Mouse (Mus musculus): ENCODE data around the gene Apom.
"Not testable (repeated sequence)": the region's sequence is repeated elsewhere in the genome, so short reads cannot be mapped to it uniquely, and the experiment has no call there.

Apom gene

DNA sequence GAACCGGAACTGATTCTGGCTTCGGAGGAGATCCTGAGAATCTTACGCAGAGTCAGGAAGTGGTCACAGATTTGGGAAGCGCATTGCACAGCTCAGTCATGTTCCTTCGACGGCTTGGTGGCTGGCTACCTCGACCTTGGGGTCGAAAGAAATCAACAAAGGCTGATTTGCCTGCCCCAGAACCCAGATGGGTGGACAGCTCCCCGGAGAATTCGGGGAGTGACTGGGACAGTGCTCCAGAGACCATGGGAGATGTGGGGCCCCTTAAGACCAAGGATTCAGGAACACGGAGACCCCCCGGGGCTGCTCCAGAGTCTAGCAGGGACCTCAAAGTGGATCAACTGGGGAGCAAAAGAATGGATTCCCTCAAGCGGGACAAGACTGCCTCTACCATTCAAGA is 4.8 kb downstream of the Apom start:
- DNase-seq (ENCODE audit: low read depth, low spot score), result no peak

GRCm38 (mm10) chr17:35126206-35126611 is 5.6 kb downstream of the Apom start, which contains the start of gene D17H6S53E:
Gene D17H6S53E, plus strand, starts transcription at chr17:35126373.
- DNase-seq (ENCODE audit: low read depth, low spot score), result peak; percentile 60

DNA sequence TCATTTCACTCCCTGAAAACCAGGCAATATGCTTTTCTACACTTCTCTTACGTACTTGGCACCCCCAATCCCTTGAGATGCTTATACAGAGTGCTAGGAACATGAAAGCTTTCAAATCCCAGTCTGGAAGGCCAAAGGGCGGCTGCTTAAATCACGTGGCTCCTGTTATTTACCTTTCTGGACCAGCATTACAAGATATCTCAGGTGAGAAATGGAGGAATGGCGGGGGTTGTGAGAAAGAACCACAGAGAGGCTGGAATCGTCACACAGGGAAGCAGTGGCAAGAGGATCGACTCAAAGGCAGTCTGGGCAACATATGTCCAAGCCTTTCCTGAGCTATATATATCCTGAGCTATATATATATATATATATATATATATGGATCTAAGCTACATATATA is 6.3 kb downstream of the Apom start:
- no peak for DNase-seq (ENCODE audit: low read depth, low spot score)

DNA sequence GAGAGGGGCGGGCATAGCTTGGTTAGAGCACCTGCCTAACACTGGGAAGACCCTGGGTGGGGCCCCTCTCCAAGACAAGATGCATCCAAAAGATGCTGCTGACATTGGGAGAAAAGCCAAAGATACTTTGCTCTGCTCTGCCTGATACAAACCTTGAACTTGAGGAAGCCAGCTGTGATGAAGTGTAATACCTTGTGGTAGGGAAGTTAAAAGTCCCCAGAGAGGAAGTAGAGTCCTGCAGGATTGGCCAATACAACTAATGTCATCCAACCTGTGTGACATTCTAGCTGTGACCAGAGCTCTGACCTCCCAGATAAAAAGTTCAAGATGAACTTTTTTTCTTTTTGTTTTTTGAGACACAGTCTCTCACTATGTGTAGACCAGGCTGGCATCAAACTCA is 6.8 kb downstream of the Apom start:
- DNase-seq (ENCODE audit: low read depth, low spot score), result no peak

DNA sequence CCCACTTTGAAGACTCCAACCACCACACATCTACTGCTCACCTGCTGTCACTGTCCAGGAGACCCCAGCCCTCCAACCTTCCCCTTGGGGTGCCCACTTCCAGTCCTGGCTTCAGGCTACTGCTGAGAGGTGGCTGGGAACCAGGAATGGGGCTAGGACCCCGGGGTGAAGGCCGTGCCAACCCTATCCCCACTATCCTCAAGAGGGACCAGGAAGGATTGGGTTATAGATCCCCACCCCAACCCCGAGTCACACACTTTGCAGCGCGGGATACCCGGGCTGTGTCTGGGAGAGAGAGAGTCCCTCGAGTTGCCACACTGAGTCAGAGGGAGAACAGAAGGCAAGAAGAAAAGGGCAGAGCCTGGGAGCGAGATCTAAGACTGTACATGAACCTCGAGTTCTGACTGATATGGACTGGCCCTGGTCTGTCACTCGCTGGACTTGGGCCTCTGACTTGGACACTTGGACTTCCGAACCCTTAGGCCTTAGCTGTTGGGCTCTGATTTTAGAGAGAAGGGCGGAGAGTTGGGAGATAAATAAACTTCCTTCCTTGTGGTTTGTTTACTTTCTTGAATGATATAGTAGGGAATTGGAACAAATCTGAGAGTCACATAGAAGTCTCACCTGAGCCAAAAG is 7.5 kb downstream of the Apom start:
- DNase-seq (ENCODE audit: low read depth, low spot score), result not testable (repeated sequence)

- not testable (repeated sequence) for DNase-seq (ENCODE audit: low read depth, low spot score)
These were observed 8.6 kb downstream of the Apom start for GRCm38 (mm10) chr17:35123287-35123686.

- peak; percentile 40 for DNase-seq (ENCODE audit: low read depth, low spot score)
These were observed 10.0 kb downstream of the Apom start, which contains the start of gene Csnk2b for GRCm38 (mm10) chr17:35121871-35122303. Gene Csnk2b, minus strand, starts transcription at chr17:35122053.

- DNase-seq (ENCODE audit: low read depth, low spot score), result peak; percentile 98
These were observed 10.6 kb downstream of the Apom start, which contains the start of gene Gpank1 for GRCm38 (mm10) chr17:35121143-35121799. Gene Gpank1, plus strand, starts transcription at chr17:35121455.

DNA sequence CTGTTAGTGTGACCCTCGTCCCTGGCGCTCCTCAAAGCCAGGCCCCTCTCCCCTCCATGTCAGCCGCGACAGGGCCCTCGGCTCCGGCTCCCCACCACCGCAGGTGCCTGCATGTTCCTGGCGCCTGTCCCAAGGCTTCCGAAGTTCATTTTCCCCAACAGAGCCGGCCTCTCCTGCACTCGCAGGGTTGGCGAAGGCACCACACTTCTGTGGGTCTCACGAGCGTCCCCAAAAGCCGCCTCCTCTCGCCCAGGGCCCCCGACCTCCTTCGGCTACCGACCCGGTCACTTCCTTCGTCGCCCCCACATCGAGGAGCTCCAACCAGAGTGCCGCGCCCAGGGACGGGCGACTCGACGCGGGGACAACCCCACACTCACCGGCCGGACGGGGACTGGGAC is 11.1 kb downstream of the Apom start:
- DNase-seq (ENCODE audit: low read depth, low spot score), result peak; percentile 32

DNA sequence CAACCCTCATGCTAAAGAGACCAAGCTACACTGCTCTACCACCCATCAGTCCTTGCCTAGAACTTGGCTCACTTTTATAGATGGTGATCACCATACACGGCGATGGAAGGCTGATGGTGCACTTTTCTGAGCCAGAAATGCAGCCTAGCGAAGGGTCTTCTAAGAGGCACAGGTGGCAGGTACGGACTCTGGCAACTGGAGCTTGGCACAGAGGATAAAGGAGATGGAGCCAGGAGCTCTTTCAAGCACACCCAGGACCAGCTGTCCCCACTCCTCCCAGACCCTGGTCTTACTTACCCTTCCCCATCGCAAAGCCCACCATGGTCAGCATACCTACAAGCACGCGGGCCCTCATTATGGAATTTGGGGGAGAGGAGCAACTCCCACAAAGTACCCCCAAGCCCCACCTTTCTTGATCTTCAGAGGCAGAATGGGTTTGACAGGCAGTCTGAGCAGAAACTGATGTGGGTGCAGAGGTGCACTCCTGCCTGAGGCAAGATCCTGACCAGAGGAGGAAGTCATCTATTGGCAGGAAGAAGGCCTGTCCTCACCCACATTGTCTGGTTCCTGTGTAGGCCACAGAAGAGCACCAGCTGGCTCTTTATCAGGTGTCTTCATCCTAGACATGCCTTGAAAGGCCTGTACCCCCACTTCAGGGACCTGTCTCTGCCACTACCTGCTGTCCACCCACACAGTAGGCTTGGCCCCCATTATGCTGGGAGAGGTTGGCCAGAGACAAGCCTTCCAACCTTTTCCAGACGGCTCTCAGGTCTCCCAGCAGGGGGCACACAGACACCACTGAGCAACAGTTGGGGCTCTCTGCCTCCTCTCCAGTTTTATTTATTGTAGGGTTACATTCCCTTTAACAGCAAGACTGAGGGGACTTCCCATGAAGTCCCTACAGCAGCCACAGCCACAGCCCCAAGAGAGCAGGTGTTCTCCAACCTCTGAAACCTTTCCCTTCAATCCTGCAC is 16.5 kb downstream of the Apom start, which contains the start of gene Ly6g5b:
TSS of gene Ly6g5b (minus strand) at position 383 of the 974 bp plus-strand sequence.
- no peak for DNase-seq (ENCODE audit: low read depth, low spot score)

DNA sequence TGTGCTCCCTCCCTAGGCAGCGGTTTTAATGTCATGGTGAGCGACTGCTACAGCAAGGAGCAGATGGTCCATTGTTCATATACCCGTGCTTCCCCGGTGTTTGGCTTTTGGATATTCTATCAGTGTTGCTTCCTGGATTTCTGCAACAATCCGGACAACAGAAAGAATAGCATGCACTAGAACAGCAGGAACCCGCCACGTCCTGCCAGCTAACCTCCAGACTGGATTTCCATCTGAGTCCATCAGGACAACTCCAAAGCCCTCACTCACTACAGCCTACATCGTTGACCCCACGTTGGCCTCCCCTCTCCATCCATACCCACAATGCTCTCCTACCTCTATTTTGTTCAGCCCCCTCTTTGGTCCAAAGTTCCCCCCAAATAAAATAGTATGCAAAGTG is 20.1 kb downstream of the Apom start:
- DNase-seq (ENCODE audit: low read depth, low spot score), result no peak

GRCm38 (mm10) chr17:35108097-35108496 is 23.8 kb downstream of the Apom start, which contains the start of gene Ly6g5c:
Gene Ly6g5c, plus strand, starts transcription at chr17:35108279.
- no peak for DNase-seq (ENCODE audit: low read depth, low spot score)

- no peak for DNase-seq (ENCODE audit: low read depth, low spot score)
These were observed 25.3 kb downstream of the Apom start for GRCm38 (mm10) chr17:35106522-35106921.

DNA sequence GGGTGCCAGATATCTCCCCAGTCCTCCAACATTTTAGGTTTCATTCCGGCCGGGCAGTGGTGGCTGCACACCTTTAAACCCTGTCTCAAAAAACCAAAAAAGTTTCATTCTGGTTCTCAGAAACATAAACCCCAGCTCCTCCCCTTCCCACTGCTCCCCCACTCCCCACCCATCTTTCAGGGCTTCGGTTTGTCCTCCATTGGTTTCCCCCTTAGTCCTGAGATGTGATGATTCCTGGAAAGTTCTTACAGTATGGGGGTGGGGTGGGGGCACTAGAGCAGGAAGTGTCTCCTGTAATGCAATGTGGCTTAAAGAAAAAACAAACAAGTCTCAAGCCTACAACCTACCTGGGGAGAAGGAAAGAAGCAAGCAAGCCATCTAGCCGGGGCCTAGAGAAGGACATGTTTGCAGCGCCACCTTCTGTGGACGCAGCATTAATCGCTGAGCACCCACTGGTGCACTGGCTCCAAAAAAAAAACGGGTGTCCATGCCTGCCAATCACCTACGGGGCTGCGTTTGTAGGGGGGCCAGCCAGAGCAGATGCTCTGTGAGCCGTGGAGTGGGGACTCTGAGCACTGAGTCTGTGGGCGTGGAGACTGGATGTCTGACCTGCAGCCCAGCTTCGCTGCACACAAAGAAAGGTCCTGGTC is 26.0 kb downstream of the Apom start:
- no peak for DNase-seq (ENCODE audit: low read depth, low spot score)

GRCm38 (mm10) chr17:35104754-35105153 is 27.1 kb downstream of the Apom start:
- no peak for DNase-seq (ENCODE audit: low read depth, low spot score)

DNA sequence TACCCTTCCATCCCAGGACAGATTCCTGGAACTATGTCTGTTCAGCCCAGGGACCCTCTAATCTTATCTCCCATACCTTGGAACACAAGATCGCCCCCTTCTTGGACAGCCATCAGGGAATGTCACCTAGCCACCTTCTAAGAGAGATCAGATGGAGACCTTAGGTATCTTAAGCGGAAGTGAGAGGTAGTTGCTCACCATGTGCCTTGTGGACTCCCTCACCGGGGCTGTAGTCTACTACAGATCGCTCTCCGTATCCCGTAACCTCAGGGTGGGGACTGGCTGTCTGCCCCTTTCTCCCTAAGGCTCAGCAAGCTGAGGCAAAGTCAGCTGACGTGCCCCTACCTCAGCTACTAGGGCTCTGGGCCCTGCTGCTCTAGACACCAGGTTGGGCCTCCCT is 27.8 kb downstream of the Apom start:
- no peak for DNase-seq (ENCODE audit: low read depth, low spot score)

DNA sequence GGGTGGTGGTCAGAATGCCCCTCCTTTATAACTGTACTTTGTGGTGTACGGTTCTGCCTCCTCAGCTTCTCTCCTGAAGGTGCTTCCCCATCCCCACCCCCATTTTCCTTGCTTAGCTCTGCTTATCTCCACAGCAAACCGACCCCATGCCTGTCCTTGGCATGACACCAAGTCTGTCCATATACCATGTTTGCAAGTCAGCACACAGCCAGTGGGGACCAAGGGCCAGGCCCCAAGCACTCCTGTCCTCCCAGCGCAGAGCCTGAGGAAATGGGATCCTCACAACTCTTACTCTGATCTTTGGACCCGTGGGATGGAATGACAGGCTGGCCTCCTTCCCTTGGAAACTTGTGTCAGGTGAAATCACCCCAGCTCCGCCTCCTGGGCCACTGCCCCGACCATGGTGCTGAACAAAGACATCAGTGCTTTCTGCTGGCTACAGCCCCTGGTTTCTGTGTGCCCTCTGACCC is 28.6 kb downstream of the Apom start:
- DNase-seq (ENCODE audit: low read depth, low spot score), result peak; percentile 23

DNA sequence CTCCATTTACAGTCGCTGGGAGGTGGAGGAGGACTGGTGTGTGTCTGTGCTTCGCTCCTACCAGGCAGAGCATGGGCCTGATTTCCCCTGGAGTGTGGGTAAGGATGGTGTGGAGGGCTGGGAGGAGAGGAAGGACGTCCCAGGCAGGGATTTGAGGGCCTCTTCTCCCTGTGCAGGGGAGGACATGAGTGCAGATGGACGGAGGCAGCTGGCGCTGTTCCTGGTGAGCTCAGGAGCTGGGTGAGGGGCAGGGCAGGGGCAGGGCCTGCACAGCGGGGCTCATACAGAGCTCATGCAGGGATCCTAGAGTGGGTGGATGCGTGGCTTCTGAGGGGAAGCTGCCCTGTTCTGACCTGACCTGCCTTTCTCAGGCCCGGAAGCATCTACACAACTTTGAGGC is 29.6 kb downstream of the Apom start:
- no peak for DNase-seq (ENCODE audit: low read depth, low spot score)

DNA sequence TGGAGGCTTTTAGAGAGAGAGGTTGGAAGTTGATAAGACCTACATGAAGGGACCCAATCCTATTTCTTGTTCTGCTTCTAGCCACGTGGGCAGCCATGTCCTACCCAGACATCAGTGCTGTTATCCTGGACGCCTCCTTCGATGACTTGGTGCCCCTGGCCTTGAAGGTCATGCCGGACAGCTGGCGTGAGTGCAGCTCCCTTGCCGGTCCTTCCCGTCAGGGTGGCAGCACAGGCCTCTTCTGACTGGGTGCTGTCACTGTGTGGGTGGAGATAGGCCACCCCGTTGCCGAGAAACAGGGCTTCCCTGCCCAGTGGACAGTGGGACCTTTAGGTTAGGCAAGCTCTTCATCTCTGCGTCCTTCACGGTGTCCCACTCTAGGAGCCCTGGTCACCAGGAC is 30.7 kb downstream of the Apom start:
- no peak for DNase-seq (ENCODE audit: low read depth, low spot score)

DNA sequence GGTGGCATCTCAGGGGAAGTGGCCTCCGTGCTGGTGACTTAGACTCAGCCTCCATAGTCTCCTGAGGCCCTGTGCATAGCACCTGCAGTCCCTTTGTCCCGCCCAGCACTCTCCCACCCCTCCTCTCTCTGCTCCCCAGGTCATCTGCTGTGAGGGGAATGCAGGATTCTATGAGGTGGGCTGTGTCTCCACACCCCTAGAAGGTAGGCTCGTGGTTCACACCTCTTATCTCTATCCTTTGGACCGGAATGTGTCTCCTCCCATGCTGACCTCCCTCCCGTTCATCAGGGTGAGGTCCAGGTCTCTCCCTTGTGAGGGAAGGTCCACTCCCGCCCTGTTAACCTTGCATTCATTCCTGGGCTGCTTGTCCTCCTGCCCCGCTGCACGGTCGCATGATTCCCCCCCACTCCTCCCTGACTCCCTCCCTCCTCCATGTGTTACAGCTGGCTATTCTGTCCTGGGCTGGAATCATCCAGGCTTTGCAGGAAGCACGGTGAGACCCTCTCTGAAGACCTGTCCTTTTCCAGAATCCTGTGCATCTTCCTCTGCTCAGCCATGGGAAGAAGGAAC is 31.6 kb downstream of the Apom start:
- DNase-seq (ENCODE audit: low read depth, low spot score), result no peak

- no peak for DNase-seq (ENCODE audit: low read depth, low spot score)
These were observed 34.6 kb downstream of the Apom start for GRCm38 (mm10) chr17:35097164-35097655.

Measured in skeletal muscle tissue, adult 2 months (tissue).